Mouse (Mus musculus): ENCODE data around the gene Fbln2.

Gene Fbln2

GRCm38 (mm10) chr6:91228980-91229379 lies 16.7 kb downstream of the Fbln2 start:
- no peak for DNase-seq (ENCODE audit: low read depth, low spot score)

- DNase-seq (ENCODE audit: low read depth, low spot score) = no peak
Measured at GRCm38 (mm10) chr6:91231000-91231399, 18.7 kb downstream of the Fbln2 start.

GRCm38 (mm10) chr6:91231523-91231922 lies 19.3 kb downstream of the Fbln2 start:
- no peak for DNase-seq (ENCODE audit: low read depth, low spot score)

GRCm38 (mm10) chr6:91233011-91233410 lies 20.8 kb downstream of the Fbln2 start:
- no peak for DNase-seq (ENCODE audit: low read depth, low spot score)

GRCm38 (mm10) chr6:91233424-91234015 lies 21.3 kb downstream of the Fbln2 start:
- no peak for DNase-seq (ENCODE audit: low read depth, low spot score)

- DNase-seq (ENCODE audit: low read depth, low spot score) = no peak
Measured at GRCm38 (mm10) chr6:91236006-91236405, 23.8 kb downstream of the Fbln2 start.

GRCm38 (mm10) chr6:91236429-91236828 lies 24.2 kb downstream of the Fbln2 start:
- no peak for DNase-seq (ENCODE audit: low read depth, low spot score)

- no peak for DNase-seq (ENCODE audit: low read depth, low spot score)
Measured at GRCm38 (mm10) chr6:91237273-91237672, 25.0 kb downstream of the Fbln2 start.

GRCm38 (mm10) chr6:91240537-91240936 lies 28.3 kb downstream of the Fbln2 start:
- no peak for DNase-seq (ENCODE audit: low read depth, low spot score)

- no peak for DNase-seq (ENCODE audit: low read depth, low spot score)
Measured at GRCm38 (mm10) chr6:91240964-91241363, 28.7 kb downstream of the Fbln2 start.

- no peak for DNase-seq (ENCODE audit: low read depth, low spot score)
Measured at GRCm38 (mm10) chr6:91243395-91243794, 31.1 kb downstream of the Fbln2 start.

GRCm38 (mm10) chr6:91244331-91244730 lies 32.1 kb downstream of the Fbln2 start:
- no peak for DNase-seq (ENCODE audit: low read depth, low spot score)

- no peak for DNase-seq (ENCODE audit: low read depth, low spot score)
Measured at GRCm38 (mm10) chr6:91245331-91245730, 33.1 kb downstream of the Fbln2 start.

- DNase-seq (ENCODE audit: low read depth, low spot score) = no peak
Measured at GRCm38 (mm10) chr6:91247343-91247742, 35.1 kb downstream of the Fbln2 start.

GRCm38 (mm10) chr6:91248627-91249026 lies 36.4 kb downstream of the Fbln2 start:
- DNase-seq (ENCODE audit: low read depth, low spot score) = no peak

- no peak for DNase-seq (ENCODE audit: low read depth, low spot score)
Measured at GRCm38 (mm10) chr6:91249797-91250196, 37.5 kb downstream of the Fbln2 start.

GRCm38 (mm10) chr6:91259440-91260120 lies 47.3 kb downstream of the Fbln2 start:
- DNase-seq (ENCODE audit: low read depth, low spot score) = no peak

- DNase-seq (ENCODE audit: low read depth, low spot score) = no peak
Measured at GRCm38 (mm10) chr6:91260347-91260986, 48.2 kb downstream of the Fbln2 start.

- no peak for DNase-seq (ENCODE audit: low read depth, low spot score)
Measured at GRCm38 (mm10) chr6:91260987-91261367, 48.7 kb downstream of the Fbln2 start.

- DNase-seq (ENCODE audit: low read depth, low spot score) = no peak
Measured at GRCm38 (mm10) chr6:91265616-91266015, 53.4 kb downstream of the Fbln2 start.

- no peak for DNase-seq (ENCODE audit: low read depth, low spot score)
Measured at GRCm38 (mm10) chr6:91266647-91267046, 54.4 kb downstream of the Fbln2 start.

- DNase-seq (ENCODE audit: low read depth, low spot score) = no peak
Measured at GRCm38 (mm10) chr6:91268318-91268717, 56.1 kb downstream of the Fbln2 start.

GRCm38 (mm10) chr6:91277549-91277948 lies 65.3 kb downstream of the Fbln2 start:
- no peak for DNase-seq (ENCODE audit: low read depth, low spot score)

Data from brain, embryonic 18.5 days (tissue).